Mouse (Mus musculus): ENCODE data around the gene Dab2ip. TPM values are rescaled to one million over a fixed set of nuclear protein-coding genes. Genes with fewer than 3 reads are reported as not detected.

Dab2ip gene
- polyA plus RNA-seq, 1 experiment from 2014 or later = 66.6 TPM

DNA sequence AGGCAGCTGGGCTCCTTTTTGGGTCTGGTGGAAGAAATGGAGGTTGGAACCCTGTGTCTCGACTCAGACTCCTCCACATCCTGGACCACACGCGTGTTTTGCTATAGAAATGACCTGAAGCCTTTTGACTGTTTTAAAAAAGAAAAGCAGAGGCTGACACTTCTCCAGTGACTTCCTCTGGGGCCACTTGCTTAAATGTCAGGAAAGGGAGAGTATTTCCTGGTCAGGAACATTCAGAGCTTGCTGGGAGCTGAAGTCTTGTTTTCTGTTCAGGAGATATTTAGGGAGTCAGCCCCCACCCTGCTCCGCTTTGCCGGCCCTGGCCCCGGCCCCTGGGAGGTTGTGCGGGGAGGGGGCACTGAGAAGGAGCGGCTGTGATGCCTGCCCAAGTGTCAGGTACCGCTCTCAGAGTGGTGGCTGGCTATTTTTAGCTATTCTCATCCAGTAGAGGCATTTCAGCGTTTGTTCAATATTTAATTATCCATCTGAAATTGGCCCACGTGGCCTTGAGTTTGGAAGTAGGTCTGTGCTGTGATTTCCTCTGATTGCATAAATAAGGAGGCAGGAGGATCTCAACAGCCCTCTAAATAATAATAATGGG, 69.3 kb downstream of the Dab2ip start:
- H3K4me2 ChIP-seq (replicated peaks) = no peak overlapping the region
- H3K4me1 ChIP-seq = peaks cover 52% of the 10 kb centered on the region
- no peaks in the 10 kb centered on the region for H3K27me3 ChIP-seq
- no peak overlapping the region for H3K4me3 ChIP-seq
- 50% methylated on average over 11 of the region's 11 CpGs for WGBS
- H3K36me3 ChIP-seq = no peaks in the 10 kb centered on the region
- ATAC-seq (replicated peaks) = peak; percentile 38; the same call in 1 of the 2 replicates
- H3K9ac ChIP-seq (replicated peaks) = no peak overlapping the region
- H3K27ac ChIP-seq (replicated peaks) = peak overlapping the region; percentile 60
- H3K9me3 ChIP-seq = no peaks in the 10 kb centered on the region

DNA sequence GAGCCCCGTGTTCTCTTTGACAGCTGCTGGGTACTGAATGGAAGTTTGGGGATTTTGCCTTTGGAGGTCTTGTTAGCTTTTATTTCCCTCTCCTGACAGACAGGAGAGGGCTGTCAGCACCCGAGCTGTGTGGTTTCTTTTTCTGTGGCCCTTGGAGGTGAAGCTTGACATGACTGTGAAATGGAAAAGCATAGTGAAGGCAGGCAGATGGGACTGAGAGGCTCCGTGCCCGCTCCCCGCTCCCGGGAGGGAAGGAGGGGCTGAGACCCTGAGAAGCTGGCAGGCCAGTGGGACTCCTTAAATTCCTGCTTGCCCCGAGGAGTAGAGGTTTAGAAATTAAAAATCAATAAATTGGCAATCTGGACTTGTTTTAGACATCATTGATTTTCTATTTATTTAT, 70.0 kb downstream of the Dab2ip start:
- Histone ChIP-seq H3K36me3 (no peaks in the 10 kb centered on the region), H3K4me1 (peaks cover 46% of the 10 kb centered on the region), H3K27ac (replicated peaks) (peak overlapping the region; percentile 60), H3K9me3 (no peaks in the 10 kb centered on the region), H3K27me3 (no peaks in the 10 kb centered on the region), H3K9ac (replicated peaks) (no peak overlapping the region), H3K4me2 (replicated peaks) (no peak overlapping the region), H3K4me3 (no peak overlapping the region)
- no peak for ATAC-seq (replicated peaks)
- 31% methylated on average over 7 of the region's 7 CpGs for WGBS

DNA sequence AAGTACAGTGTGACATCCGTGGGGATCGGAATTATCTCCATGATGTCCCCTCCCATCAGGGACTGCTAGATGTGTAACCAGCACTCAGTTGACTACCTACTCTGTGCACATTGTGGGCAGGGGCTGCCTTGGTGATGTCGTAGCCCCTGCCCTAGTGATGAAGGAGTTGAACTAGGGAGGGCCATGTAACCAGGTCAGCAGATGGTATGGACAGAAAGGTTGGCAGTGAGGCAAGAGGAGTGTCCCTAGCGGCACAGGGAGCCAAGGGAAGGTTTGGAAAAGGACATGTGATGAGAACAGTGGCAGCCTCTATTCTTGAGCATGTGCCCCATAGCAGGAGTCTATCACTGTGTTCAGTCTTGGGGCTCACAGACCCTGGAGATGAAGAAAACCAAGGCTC, 70.6 kb downstream of the Dab2ip start:
- Histone ChIP-seq H3K4me2 (replicated peaks) (no peak overlapping the region), H3K4me3 (no peak overlapping the region), H3K4me1 (peaks cover 40% of the 10 kb centered on the region), H3K9ac (replicated peaks) (no peak overlapping the region), H3K9me3 (no peaks in the 10 kb centered on the region), H3K27me3 (no peaks in the 10 kb centered on the region), H3K36me3 (no peaks in the 10 kb centered on the region), H3K27ac (replicated peaks) (no peak overlapping the region)
- WGBS = 81% methylated on average over 4 of the region's 4 CpGs
- ATAC-seq (replicated peaks) = no peak

DNA sequence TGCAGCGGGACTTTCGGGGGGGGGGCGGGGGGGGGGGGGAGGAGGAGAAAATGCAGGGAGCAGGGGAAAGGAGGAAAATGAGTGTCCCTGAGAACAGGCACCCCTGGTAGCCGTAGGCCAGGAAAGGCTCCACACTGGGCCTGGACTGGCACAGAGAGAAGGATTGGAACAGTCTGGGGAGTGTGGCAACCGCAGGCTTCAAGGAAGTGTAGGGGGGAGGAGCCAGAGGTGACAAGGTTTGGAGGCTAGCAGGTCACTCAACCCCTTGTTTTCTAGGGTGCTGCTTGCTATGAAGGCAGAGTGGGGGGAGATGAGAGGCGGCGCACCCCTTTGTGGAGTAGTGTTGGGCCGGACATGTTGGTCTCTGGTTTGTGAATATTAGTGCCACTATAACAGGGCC, 71.1 kb downstream of the Dab2ip start:
- no peak for ATAC-seq (replicated peaks)
- H3K9ac ChIP-seq (replicated peaks) = no peak overlapping the region
- H3K4me1 ChIP-seq = peaks cover 35% of the 10 kb centered on the region
- H3K9me3 ChIP-seq = no peaks in the 10 kb centered on the region
- H3K4me2 ChIP-seq (replicated peaks) = no peak overlapping the region
- no peaks in the 10 kb centered on the region for H3K27me3 ChIP-seq
- no peak overlapping the region for H3K4me3 ChIP-seq
- no peak overlapping the region for H3K27ac ChIP-seq (replicated peaks)
- H3K36me3 ChIP-seq = no peaks in the 10 kb centered on the region
- 85% methylated on average over 7 of the region's 8 CpGs for WGBS

DNA sequence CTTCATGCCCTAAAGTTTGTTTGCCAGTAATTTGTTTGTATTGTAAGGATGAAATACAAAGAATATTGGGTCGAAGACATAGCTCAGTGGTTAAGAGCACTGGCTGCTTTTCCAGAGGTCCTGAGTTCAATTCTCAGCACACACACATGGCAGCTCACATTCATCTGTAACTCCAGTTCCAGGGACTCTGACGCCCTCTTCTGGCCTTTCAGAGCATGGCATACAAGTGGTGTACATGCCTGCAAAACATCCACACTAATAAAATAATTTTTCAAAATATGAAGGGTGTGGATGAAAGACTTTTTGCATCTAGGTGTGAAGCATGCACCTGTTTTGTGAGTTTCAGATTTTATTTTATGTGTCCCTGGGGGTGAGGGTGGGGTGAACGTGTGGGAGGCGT, 75.3 kb downstream of the Dab2ip start:
- ATAC-seq (replicated peaks) = no peak
- Histone ChIP-seq H3K9me3 (no peaks in the 10 kb centered on the region), H3K36me3 (no peaks in the 10 kb centered on the region), H3K4me3 (no peak overlapping the region), H3K4me1 (peaks cover 15% of the 10 kb centered on the region), H3K27me3 (no peaks in the 10 kb centered on the region), H3K9ac (replicated peaks) (no peak overlapping the region), H3K4me2 (replicated peaks) (no peak overlapping the region), H3K27ac (replicated peaks) (no peak overlapping the region)
- 90% methylated on average over 4 of the region's 4 CpGs for WGBS

DNA sequence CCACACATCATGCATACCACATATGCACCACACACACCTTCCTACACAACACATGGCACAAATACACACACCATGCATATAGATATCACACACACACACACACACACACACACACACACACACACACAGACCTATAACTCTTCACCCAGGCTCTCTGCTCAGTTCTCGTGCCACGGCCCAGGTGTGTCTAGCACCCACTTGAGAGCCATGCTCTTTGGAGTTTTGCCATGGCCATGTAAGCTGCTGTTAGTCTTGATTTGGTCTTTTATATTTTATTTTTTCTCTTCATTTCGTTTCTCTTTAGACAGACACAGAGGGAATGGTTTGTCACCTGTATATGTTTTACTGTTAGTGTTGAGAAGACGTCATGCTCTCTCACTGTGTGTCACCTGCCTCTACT, 76.9 kb downstream of the Dab2ip start:
- Histone ChIP-seq H3K4me1 (peaks cover 13% of the 10 kb centered on the region), H3K9me3 (no peaks in the 10 kb centered on the region), H3K4me3 (no peak overlapping the region), H3K27ac (replicated peaks) (no peak overlapping the region), H3K9ac (replicated peaks) (no peak overlapping the region), H3K36me3 (no peaks in the 10 kb centered on the region), H3K4me2 (replicated peaks) (no peak overlapping the region), H3K27me3 (no peaks in the 10 kb centered on the region)
- ATAC-seq (replicated peaks) = no peak
- WGBS = 88% methylated on average over 4 of the region's 4 CpGs

DNA sequence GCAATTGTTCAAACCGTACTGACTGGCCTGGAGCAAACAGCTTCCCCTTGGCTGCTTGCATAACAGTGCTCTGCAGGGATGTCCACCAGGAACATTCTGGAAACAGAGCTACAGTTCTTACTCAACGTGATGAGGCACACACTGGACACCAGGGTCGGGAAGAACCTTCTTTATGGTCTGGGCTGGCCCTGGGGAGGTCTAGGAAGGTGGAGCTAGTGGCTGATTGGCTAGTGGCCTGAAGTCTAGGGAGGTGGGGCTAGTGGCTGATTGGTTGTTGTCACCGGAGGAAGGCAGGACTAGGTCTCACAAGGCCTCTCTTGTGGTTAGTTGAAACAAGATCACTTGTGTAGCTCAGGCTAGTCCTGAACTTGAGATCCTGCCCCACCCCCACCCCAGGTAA, 77.5 kb downstream of the Dab2ip start:
- Histone ChIP-seq H3K9me3 (no peaks in the 10 kb centered on the region), H3K27ac (replicated peaks) (no peak overlapping the region), H3K4me2 (replicated peaks) (no peak overlapping the region), H3K36me3 (no peaks in the 10 kb centered on the region), H3K27me3 (no peaks in the 10 kb centered on the region), H3K4me3 (no peak overlapping the region), H3K4me1 (peaks cover 13% of the 10 kb centered on the region), H3K9ac (replicated peaks) (no peak overlapping the region)
- WGBS = 71% methylated on average over 4 of the region's 4 CpGs
- no peak for ATAC-seq (replicated peaks)

DNA sequence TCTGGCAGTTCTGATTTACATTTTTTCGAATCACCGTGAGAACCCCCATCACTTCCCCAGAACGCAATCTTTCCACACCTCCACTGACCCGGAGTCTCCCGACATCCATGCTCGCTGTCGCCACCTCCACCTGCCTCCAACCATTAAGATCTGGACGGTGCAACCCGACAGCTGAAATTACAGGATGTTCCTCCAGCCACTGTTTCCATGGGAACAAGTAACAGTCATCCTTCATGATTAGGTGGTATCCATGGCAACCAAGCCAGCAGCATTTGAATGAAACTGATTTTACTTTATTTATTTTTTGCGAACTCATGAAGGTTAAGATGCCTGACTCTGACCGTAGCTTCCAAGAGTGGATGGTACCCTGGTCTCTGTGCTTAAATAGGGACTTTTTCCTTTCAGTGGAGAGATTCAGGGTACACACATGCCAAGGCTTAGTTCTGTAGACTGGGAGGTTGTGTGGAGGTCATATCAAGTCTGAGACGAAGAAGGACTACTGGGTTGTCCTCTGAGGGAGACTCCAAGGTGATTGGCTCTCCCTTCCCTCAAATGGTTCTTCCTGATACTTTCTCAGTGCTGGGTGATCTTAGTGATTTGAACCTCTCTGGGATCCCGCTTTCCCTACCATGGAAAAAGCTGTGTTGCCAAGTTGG, 79.9 kb downstream of the Dab2ip start:
- Histone ChIP-seq H3K36me3 (no peaks in the 10 kb centered on the region), H3K27me3 (no peaks in the 10 kb centered on the region), H3K4me2 (replicated peaks) (no peak overlapping the region), H3K27ac (replicated peaks) (peak overlapping the region; percentile 52), H3K4me1 (peaks cover 13% of the 10 kb centered on the region), H3K9me3 (no peaks in the 10 kb centered on the region), H3K9ac (replicated peaks) (no peak overlapping the region), H3K4me3 (no peak overlapping the region)
- peak; percentile 53 for ATAC-seq (replicated peaks)
- 48% methylated on average over 13 of the region's 13 CpGs for WGBS

DNA sequence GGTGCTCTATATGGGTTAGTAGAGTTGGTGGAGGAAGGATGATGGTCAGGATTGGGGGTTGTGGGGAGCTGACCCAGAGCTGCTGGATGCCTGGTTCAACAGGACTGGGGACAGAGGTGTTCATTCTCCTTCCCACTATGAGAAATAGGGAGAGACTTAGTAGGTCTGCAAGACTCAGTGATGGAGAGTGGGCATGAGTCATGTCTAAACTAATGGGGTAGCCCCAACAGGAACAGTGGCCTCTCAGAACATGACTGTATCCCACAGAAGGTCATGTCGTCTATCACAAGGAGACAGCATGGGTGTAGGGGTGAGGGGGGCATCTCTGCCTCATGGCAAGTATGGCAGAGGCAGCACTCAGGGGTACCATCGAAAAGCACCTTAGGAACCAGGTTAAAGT, 81.7 kb downstream of the Dab2ip start:
- no peak for ATAC-seq (replicated peaks)
- Histone ChIP-seq H3K27me3 (no peaks in the 10 kb centered on the region), H3K36me3 (no peaks in the 10 kb centered on the region), H3K9ac (replicated peaks) (no peak overlapping the region), H3K4me1 (peaks cover 13% of the 10 kb centered on the region), H3K9me3 (no peaks in the 10 kb centered on the region), H3K4me3 (no peak overlapping the region), H3K4me2 (replicated peaks) (no peak overlapping the region), H3K27ac (replicated peaks) (no peak overlapping the region)
- WGBS = 90% methylated on average over 2 of the region's 2 CpGs

DNA sequence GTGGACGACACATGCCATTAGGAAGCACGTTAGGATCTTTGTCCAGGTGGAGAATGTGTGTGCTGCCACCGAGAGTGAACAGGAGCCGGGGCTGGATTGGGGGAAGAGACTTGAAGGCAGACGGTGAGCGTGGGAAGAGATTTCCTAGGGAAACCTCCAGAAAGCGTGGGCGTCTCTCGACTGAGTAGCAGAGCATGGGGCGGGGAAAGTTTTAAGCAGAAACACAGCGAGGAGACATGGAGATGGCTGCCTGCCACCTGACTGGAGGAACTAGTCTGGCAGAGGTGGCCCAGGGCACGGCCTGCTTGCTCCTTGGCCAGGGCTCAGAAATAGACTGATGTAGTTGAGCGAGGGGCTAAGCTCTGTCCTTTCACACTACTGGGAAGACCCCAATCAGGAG, 82.5 kb downstream of the Dab2ip start:
- WGBS = 75% methylated on average over 13 of the region's 13 CpGs
- no peak for ATAC-seq (replicated peaks)
- no peaks in the 10 kb centered on the region for H3K36me3 ChIP-seq
- H3K9me3 ChIP-seq = no peaks in the 10 kb centered on the region
- H3K27me3 ChIP-seq = no peaks in the 10 kb centered on the region
- no peak overlapping the region for H3K4me2 ChIP-seq (replicated peaks)
- peaks cover 13% of the 10 kb centered on the region for H3K4me1 ChIP-seq
- no peak overlapping the region for H3K9ac ChIP-seq (replicated peaks)
- no peak overlapping the region for H3K4me3 ChIP-seq
- no peak overlapping the region for H3K27ac ChIP-seq (replicated peaks)

DNA sequence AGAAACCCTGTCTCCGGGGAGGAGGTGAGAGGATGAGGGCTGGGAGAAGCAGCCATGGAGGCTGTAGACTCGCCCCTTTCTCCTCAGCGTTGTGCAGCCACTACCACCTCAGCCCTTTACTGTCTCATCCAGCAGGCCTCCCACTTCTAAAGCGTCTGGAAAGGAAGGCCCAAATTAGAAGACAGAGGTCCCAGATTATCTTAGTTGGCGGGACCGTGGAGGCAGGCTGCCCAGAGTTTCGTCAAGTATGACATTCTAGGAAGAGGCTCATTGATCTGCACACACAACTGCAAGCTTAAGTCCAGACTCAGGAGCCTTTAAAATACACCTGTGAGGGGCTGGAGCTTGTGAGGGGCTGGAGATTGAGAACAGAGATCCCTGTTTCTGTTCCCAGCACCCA, 84.2 kb downstream of the Dab2ip start:
- 87% methylated on average over 7 of the region's 7 CpGs for WGBS
- ATAC-seq (replicated peaks) = no peak

DNA sequence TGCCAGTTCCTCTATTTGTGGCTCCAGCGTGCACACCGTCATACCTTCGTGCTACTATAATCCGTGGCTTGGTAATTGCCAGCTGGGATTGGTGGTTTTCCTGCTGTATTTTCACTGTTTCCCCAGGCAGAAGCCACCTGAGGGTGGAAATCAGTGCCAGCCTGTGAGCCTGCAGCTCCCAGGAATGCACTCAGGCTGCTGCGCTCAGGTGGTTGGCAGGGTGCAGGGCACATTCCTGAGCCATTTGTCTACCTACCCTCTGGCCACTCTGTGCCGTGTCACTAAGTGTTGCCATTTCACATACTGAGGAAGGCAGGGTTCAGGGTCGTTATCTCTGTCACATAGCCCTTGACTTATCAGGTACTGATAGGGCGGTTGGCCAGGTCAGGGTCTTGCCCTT, 88.5 kb downstream of the Dab2ip start:
- Histone ChIP-seq H3K4me3 (no peak overlapping the region), H3K27me3 (no peaks in the 10 kb centered on the region), H3K9ac (replicated peaks) (no peak overlapping the region), H3K36me3 (no peaks in the 10 kb centered on the region), H3K4me2 (replicated peaks) (no peak overlapping the region), H3K27ac (replicated peaks) (no peak overlapping the region), H3K4me1 (peaks cover 6% of the 10 kb centered on the region), H3K9me3 (no peaks in the 10 kb centered on the region)
- no peak for ATAC-seq (replicated peaks)
- 91% methylated on average over 8 of the region's 8 CpGs for WGBS

More for the DNA sequence above, 84.2 kb downstream of the Dab2ip start:
- Histone ChIP-seq H3K4me3 (no peak overlapping the region), H3K9ac (replicated peaks) (no peak overlapping the region), H3K27me3 (no peaks in the 10 kb centered on the region), H3K27ac (replicated peaks) (no peak overlapping the region), H3K9me3 (no peaks in the 10 kb centered on the region), H3K4me1 (peaks cover 13% of the 10 kb centered on the region), H3K4me2 (replicated peaks) (no peak overlapping the region), H3K36me3 (no peaks in the 10 kb centered on the region)

DNA sequence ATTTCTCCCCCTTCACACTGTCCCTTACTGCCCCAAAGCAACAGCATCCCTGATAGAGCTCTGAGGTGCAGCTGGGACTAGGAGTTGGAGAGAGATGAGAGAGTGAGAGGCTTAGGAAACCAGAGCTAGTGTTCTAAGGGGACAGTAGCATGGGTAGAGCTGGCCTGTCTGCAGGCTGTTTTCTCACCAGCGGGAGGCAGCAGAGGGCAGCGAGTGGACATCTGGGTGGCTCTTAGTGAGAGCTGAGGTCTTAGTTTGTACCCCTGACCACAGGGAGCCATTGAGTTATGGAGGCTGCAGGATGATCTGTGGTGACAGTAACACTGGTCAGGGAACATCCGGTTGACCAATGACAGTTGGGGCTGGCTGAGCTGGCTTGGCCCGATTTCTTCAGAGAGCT, 91.6 kb downstream of the Dab2ip start:
- no peak overlapping the region for H3K9ac ChIP-seq (replicated peaks)
- no peaks in the 10 kb centered on the region for H3K27me3 ChIP-seq
- H3K4me2 ChIP-seq (replicated peaks) = no peak overlapping the region
- peak; percentile 34 for ATAC-seq (replicated peaks)
- no peak overlapping the region for H3K27ac ChIP-seq (replicated peaks)
- 39% methylated on average over 4 of the region's 4 CpGs for WGBS
- H3K4me3 ChIP-seq = no peak overlapping the region
- peaks cover 8% of the 10 kb centered on the region for H3K4me1 ChIP-seq
- no peaks in the 10 kb centered on the region for H3K9me3 ChIP-seq
- no peaks in the 10 kb centered on the region for H3K36me3 ChIP-seq

Data from forebrain, embryonic 15.5 days (tissue).